Mouse (Mus musculus): ENCODE measurements at regions not wholly inside any gene's neighbourhood (a gene's known extent, or its start where the extent isn't known, plus 50 kb on each side); places are given as distances from the start of the nearest gene placed in this dataset.

- Histone ChIP-seq H3K4me1 (peaks cover 3% of the 10 kb centered on the region; the same call in 1 of the 2 replicates), H3K9me3 (replicated peaks) (no peaks in the 10 kb centered on the region), H3K4me2 (no peak overlapping the region), H3K27me3 (no peaks in the 10 kb centered on the region), H3K27ac (peak overlapping the region; percentile 75), H3K36me3 (no peaks in the 10 kb centered on the region), H3K4me3 (replicated peaks) (no peak overlapping the region), H3K9ac (no peak overlapping the region)
- no peak for ATAC-seq (replicated peaks; ENCODE audit: low FRiP score)
- WGBS, result 86% methylated on average over 6 of the region's 6 CpGs
Observed at GRCm38 (mm10) chr12:58426758-58427157, 157.7 kb upstream of the Clec14a start.

GRCm38 (mm10) chr12:58425961-58426360 lies 156.9 kb upstream of the Clec14a start:
- peak overlapping the region; percentile 75 for H3K27ac ChIP-seq
- H3K4me1 ChIP-seq, result peaks cover 3% of the 10 kb centered on the region; the same call in 1 of the 2 replicates
- H3K9me3 ChIP-seq (replicated peaks), result no peaks in the 10 kb centered on the region
- H3K9ac ChIP-seq, result no peak overlapping the region
- H3K36me3 ChIP-seq, result no peaks in the 10 kb centered on the region
- H3K4me2 ChIP-seq, result no peak overlapping the region
- H3K4me3 ChIP-seq (replicated peaks), result no peak overlapping the region
- 0 out of 2 replicates have a peak, but pooled peaks have one; percentile 58 for ATAC-seq (replicated peaks; ENCODE audit: low FRiP score)
- 59% methylated on average over 4 of the region's 4 CpGs for WGBS
- no peaks in the 10 kb centered on the region for H3K27me3 ChIP-seq

GRCm38 (mm10) chr12:58423581-58423980 lies 154.5 kb upstream of the Clec14a start:
- Histone ChIP-seq H3K27ac (no peak overlapping the region), H3K27me3 (no peaks in the 10 kb centered on the region), H3K4me3 (replicated peaks) (no peak overlapping the region), H3K9ac (no peak overlapping the region), H3K9me3 (replicated peaks) (no peaks in the 10 kb centered on the region), H3K4me1 (peaks cover 3% of the 10 kb centered on the region; the same call in 1 of the 2 replicates), H3K4me2 (no peak overlapping the region), H3K36me3 (no peaks in the 10 kb centered on the region)
- 4% methylated on average over 1 of the region's 1 CpGs for WGBS
- peak; percentile 43; the same call in 1 of the 2 replicates for ATAC-seq (replicated peaks; ENCODE audit: low FRiP score)

GRCm38 (mm10) chr12:58401904-58402303 lies 132.8 kb upstream of the Clec14a start:
- Histone ChIP-seq H3K4me3 (replicated peaks) (no peak overlapping the region), H3K36me3 (no peaks in the 10 kb centered on the region), H3K27ac (no peak overlapping the region), H3K4me2 (no peak overlapping the region), H3K9me3 (replicated peaks) (no peaks in the 10 kb centered on the region), H3K27me3 (no peaks in the 10 kb centered on the region), H3K4me1 (no peaks in the 10 kb centered on the region), H3K9ac (no peak overlapping the region)
- 70% methylated on average over 3 of the region's 3 CpGs for WGBS
- ATAC-seq (replicated peaks; ENCODE audit: low FRiP score), result no peak

GRCm38 (mm10) chr12:58360258-58360657 lies 91.2 kb upstream of the Clec14a start:
- Histone ChIP-seq H3K9ac (no peak overlapping the region), H3K27me3 (no peaks in the 10 kb centered on the region), H3K4me3 (replicated peaks) (no peak overlapping the region), H3K36me3 (no peaks in the 10 kb centered on the region), H3K9me3 (replicated peaks) (no peaks in the 10 kb centered on the region), H3K4me2 (no peak overlapping the region), H3K4me1 (no peaks in the 10 kb centered on the region), H3K27ac (no peak overlapping the region)
- 76% methylated on average over 4 of the region's 4 CpGs for WGBS
- no peak for ATAC-seq (replicated peaks; ENCODE audit: low FRiP score)

- Histone ChIP-seq H3K27me3 (no peaks in the 10 kb centered on the region), H3K4me3 (replicated peaks) (no peak overlapping the region), H3K4me1 (no peaks in the 10 kb centered on the region), H3K36me3 (no peaks in the 10 kb centered on the region), H3K4me2 (no peak overlapping the region), H3K9me3 (replicated peaks) (no peaks in the 10 kb centered on the region), H3K27ac (no peak overlapping the region), H3K9ac (no peak overlapping the region)
- no peak for ATAC-seq (replicated peaks; ENCODE audit: low FRiP score)
Observed at GRCm38 (mm10) chr12:58334163-58334562, 65.1 kb upstream of the Clec14a start.

- Histone ChIP-seq H3K4me3 (replicated peaks) (no peak overlapping the region), H3K4me1 (no peaks in the 10 kb centered on the region), H3K4me2 (no peak overlapping the region), H3K9ac (no peak overlapping the region), H3K36me3 (no peaks in the 10 kb centered on the region), H3K27me3 (no peaks in the 10 kb centered on the region), H3K27ac (no peak overlapping the region), H3K9me3 (replicated peaks) (no peaks in the 10 kb centered on the region)
- 82% methylated on average over 2 of the region's 2 CpGs for WGBS
- no peak for ATAC-seq (replicated peaks; ENCODE audit: low FRiP score)
Observed at GRCm38 (mm10) chr12:58329913-58330312, 60.8 kb upstream of the Clec14a start.

- Histone ChIP-seq H3K4me3 (replicated peaks) (no peak overlapping the region), H3K9me3 (replicated peaks) (no peaks in the 10 kb centered on the region), H3K9ac (no peak overlapping the region), H3K4me1 (no peaks in the 10 kb centered on the region), H3K27ac (no peak overlapping the region), H3K36me3 (no peaks in the 10 kb centered on the region), H3K4me2 (no peak overlapping the region), H3K27me3 (no peaks in the 10 kb centered on the region)
- ATAC-seq (replicated peaks; ENCODE audit: low FRiP score), result no peak
- WGBS, result 67% methylated on average over 3 of the region's 3 CpGs
Observed at GRCm38 (mm10) chr12:58323953-58324352, 54.9 kb upstream of the Clec14a start.
